Mouse (Mus musculus): Measurements from ENCODE around the gene Cuedc2.

Cuedc2 gene

DNA sequence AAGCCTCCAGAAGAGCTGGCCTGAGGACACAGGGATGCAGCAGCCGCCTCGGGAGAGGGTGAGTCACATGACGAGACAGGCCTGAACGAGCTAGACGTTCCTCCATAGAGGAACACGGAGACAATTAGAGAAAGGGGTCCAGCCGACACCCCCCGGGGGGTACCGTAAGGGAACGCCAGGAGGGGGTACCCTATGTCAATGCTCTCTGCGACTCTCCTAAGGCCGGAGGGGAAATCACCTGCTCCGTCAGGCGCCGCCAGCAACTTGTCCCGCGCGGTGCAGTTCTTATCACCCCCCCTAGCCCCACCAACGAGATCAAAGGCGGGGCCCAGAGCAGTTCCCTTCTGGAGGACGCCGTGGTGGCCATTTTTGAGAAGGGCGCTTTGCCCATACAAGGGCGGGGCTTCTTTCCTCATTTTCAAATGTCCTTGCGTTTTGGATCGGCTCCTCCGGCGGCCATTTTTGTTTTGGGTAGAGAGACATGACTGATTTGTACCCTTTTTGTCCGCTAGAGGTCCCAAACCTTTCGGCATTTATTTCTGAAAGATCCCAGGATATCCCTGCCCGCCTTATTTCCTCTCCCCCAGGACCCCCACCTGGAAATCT is at the start of gene Cuedc2:
Cuedc2 (minus strand) TSS at position 372 of the 606 bp plus-strand sequence.
- peak; percentile 98 for DNase-seq (ENCODE audit: extremely low read depth, low read depth)

GRCm38 (mm10) chr19:46382275-46382674 is 43.8 kb upstream of the Cuedc2 start:
- no peak for DNase-seq (ENCODE audit: extremely low read depth, low read depth)

GRCm38 (mm10) chr19:46375891-46376290 is 37.4 kb upstream of the Cuedc2 start:
- no peak for DNase-seq (ENCODE audit: extremely low read depth, low read depth)

DNA sequence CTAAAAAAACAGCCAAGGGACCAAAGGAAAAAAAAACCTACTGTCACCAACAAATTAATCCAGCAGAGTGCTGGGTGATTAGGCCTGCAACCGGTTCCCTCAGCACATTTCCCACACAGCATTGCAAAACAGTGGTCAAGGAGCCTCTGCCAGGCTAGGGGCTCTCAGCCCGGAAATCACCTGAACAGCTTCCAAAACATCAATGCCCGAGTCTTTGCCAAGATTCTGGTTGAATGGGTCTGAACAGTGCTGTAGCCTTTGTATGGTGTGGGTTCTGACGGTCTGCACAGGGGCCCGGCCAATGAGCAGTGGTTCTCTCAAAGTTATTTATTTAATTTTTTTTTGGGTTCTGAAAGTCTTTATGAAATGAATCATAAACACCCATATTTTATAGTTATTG is 37.0 kb upstream of the Cuedc2 start:
- no peak for DNase-seq (ENCODE audit: extremely low read depth, low read depth)

GRCm38 (mm10) chr19:46374477-46375088 is 36.1 kb upstream of the Cuedc2 start:
- DNase-seq (ENCODE audit: extremely low read depth, low read depth): no peak

DNA sequence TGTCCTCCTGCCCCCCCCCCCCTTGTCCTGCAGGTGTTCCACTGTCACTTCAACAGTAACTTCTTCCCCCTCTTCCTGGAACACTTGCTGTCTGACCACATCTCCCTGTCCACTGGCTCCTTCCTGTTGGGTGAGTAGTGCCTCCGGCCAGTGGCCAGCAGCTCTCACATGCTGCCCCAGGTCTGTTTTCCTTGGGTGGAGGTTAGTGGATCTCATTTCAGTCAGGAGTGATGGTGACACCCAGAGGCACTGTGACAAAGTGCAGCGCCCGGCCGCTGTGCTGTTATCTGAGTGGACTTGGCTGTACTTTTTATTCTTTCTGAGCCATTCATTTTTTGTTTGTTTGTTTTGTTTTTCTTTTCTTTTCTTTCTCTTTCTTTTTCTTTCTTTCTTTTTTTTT is 30.7 kb upstream of the Cuedc2 start:
- DNase-seq (ENCODE audit: extremely low read depth, low read depth): no peak

DNA sequence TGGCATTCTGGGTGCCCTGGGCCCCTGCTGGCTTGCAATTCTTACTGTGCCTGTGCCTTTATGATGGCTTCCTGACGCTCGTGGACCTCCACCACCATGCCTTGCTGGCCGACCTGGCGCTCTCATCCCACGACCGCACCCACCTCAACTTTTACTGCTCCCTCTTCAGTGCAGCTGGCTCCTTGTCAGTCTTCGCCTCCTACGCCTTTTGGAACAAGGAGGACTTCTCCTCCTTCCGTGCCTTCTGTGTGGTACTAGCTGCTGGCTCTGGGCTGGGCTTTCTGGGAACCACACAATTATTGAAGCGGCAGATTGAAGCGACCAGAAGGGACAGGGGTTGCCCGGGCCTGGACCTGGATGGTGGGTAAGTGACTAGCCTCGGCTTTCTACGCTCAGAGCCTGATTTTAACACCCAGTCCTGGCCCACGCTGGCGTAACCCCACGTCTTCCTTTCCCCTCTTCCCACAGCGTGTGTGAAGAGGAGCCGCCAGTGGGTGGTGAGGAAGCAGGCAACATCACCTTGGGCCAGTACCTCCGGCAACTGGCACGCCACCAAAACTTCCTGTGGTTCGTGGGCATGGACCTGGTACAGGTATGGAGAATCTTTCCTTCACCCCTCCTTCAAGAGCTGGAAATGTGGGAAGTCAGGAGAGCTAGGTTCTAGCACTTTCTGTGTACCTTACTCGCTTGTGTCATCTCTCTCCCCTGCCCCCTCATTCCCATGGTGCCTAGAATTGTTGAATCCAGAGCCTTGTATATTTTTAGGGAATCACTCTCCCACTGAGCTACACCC is 29.5 kb upstream of the Cuedc2 start:
- DNase-seq (ENCODE audit: extremely low read depth, low read depth): no peak

GRCm38 (mm10) chr19:46363294-46364009 is 24.9 kb upstream of the Cuedc2 start:
- DNase-seq (ENCODE audit: extremely low read depth, low read depth): no peak

DNA sequence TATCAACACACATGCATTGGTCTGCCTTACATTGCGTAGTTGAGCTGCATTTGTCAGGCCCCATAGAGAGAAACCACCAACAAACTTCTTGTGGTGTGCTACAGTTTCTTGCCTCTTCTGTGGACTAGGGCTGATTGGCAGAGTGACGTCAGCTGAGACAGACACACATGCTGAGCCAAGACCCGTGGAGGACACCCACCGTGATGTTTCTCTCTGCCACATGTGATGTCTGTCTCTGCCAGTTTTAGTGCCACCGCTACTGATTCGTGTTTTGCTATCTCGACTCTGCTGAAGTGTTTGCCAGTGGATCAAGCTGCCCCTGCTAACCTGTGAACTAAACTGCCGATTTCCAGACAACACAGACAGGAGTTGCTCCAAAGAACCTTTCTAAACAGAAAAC is 23.6 kb upstream of the Cuedc2 start:
- DNase-seq (ENCODE audit: extremely low read depth, low read depth): no peak

- no peak for DNase-seq (ENCODE audit: extremely low read depth, low read depth)
Measured at GRCm38 (mm10) chr19:46358381-46358780, 19.9 kb upstream of the Cuedc2 start.

- peak; percentile 70 for DNase-seq (ENCODE audit: extremely low read depth, low read depth)
Measured at GRCm38 (mm10) chr19:46357344-46358280, 19.1 kb upstream of the Cuedc2 start.

GRCm38 (mm10) chr19:46356701-46357138 is 18.2 kb upstream of the Cuedc2 start:
- DNase-seq (ENCODE audit: extremely low read depth, low read depth): peak; percentile 92

DNA sequence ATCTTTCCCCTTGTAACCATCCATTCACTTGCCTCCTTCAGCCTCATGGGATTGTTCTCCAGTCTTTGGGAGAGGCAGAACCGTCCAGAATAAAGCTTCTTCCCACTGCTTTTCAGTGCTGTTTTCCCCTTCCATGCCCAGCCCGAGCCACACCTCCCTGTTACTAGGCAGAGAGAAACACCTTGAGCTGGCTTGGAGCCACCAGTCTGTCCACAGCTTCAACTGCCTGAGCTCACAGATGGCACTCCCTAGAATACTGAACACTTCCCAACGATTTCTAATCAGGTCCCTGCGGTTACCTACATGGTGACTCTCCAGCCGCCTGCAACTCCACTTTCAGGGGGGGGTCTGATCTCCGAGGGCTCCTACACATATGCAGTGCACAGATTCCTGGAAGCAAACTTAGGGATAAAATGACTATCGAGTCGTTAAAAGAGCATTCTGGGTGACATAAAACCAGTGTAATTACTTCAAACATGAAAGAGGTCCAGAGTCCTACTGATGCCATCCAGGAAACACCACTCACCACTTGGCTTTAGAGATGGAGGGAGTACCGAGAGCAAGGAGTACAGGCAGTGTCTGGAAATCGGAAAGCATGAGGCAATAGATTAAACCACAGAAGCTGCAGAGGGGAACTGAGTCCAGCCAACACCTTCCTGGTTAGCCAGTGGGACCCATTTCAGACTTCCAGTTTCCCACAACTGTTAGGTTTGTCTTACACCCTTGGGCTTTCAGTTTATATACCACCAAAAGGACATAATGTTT is 11.8 kb upstream of the Cuedc2 start, which contains the start of gene 2310034G01Rik:
2310034G01Rik (minus strand) TSS at position 135 of the 765 bp plus-strand sequence.
- DNase-seq (ENCODE audit: extremely low read depth, low read depth): no peak

- DNase-seq (ENCODE audit: extremely low read depth, low read depth): no peak
Measured at GRCm38 (mm10) chr19:46349550-46349949, 11.0 kb upstream of the Cuedc2 start.

DNA sequence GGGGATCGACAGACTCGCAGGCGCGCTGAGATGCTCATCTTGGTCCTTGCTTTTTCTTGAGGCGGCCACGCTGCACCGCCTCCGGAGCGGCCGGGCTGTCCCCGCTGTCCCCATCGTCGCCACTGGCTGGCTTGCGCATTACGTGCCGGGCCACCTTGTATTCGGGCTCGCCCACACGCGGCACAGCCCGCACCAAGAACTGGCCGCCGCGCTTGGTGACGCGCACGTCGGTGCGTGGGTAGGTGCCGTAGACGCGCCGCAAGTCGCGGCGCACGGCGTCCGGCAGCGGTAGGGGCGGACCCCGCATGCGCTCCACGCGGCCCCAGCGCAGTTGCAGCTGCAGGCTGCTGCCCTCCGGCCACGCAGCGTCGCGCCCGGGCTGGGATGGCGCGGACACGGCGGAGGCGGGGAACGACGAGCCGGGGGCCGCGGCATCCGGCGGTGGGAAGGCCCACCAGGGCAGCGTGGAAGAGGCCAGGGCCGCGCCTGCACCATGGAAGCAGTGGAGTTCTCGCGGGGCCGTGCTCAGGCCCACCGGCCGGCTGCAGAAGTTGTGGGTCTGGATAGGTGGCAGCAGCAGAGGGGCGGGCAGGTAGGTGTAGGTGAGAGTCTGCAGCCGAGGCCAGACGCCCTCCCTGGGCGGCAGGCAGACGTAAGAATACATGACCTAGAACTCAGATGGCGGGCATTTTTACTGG is 10.4 kb upstream of the Cuedc2 start:
- DNase-seq (ENCODE audit: extremely low read depth, low read depth): peak; percentile 57

DNA sequence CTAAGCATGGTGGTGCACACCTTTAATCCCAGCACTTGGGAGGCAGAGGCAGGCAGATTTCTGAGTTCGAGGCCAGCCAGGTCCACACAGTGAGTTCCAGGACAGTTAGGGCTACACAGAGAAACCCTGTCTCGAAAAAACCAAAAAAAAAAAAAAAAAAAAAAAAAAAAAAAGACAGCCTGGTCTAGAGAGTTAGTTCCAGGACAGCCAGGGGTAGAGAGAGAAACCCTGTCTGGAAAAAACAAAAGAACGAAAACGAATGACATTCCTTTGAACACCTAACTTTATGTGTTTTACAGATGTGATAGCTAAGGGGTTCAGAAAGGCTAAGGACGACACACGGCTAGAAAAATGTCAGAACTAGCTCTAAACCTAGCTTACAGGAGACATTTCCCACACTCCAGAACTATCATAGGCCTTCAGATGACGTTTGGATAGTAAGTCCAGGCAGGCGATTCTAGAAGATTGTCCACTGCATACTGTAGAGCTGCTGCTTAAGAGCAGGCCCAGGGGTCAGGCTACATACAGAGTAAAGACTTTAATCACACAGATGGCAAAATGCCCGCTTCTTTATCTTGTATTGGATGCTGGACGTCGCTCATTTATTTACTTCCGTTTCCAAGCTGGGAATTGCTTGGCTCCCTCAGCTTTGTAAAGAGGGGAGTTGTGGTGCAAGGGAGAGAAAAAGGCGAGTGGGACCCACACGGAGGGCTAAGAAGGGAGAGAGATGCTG is 9.6 kb upstream of the Cuedc2 start:
- peak; percentile 65 for DNase-seq (ENCODE audit: extremely low read depth, low read depth)

GRCm38 (mm10) chr19:46347146-46347545 is 8.6 kb upstream of the Cuedc2 start:
- no peak for DNase-seq (ENCODE audit: extremely low read depth, low read depth)

DNA sequence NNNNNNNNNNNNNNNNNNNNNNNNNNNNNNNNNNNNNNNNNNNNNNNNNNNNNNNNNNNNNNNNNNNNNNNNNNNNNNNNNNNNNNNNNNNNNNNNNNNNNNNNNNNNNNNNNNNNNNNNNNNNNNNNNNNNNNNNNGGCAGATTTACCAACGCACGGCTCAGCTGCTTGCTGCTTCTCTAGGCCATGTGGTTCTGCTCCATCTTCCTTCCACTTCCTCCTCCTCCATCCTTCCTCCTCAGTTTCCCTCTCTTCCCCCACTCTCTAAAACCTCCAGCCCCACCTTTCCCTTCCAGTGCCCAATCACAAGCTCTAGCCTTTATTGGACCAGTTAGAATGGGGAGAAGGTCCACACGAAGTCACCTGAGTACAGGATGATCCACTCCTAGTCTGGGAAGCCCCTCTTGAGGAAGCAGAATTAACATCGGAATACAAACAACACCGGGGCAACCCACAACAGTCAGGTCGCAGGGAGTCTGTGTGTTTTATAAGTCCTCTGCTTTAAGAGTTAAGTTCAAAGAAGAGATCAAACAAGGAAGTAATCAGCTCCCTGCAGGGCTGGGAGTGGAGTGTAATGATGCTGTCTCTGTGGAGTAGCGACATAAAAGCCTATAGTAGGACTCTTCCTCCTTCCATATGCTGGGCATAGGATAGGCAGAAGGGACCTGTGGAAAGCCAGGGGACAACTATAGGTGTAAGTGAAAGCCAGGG is 6.4 kb upstream of the Cuedc2 start:
- peak; percentile 44 for DNase-seq (ENCODE audit: extremely low read depth, low read depth)
